Mouse (Mus musculus): Measurements from ENCODE around the gene Zgpat.

Gene Zgpat

DNA sequence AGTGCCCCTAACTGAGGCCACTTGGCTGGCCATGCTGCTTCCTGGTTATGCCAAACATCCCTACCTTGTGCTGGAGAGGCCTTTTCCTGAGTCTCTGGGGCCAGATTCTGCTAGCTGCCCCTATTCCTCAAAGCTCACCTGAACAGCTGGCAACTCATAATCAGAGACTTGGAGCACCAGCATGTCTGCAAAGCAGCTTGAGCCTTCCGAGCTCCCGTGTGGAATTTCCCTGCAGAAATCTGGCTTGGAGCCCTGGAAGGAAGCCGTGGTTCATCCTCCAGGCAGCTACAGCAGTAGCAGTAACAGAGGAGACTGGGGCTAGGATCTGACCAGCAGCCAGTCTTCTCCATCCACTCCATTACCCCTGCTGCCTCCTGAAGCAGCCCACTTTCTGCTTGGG, 21.2 kb downstream of the Zgpat start:
- DNase-seq: peak in 1 of 2 experiments; percentile 23

DNA sequence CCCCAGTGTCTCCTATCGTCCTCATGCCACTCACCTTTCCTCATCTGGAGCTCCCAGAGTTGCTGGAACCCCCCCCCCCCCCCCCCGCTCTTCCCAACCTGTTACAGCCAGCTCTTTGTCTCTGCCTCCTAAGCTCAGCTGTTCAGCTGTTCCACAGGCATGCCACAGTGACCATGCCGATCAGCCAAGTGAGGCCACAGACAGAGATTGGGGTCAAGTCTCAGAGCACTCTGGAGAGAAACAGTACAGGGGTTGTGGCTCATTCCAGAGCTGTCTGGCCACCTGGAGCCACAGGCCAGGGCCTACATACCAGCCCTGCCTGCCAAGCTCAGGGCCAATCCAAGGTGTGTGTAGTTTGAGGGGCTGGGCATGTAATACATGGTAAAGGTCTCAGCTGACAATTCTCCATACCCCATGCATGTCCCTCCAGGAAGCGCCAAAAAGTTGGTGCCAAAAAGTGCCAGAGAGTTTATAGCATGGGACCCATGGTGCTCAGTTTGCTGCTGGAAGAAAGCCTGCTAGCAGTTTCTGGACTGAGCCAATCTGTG, 22.0 kb downstream of the Zgpat start:
- no peak for DNase-seq

GRCm38 (mm10) chr2:181390136-181390870, 25.6 kb downstream of the Zgpat start:
- DNase-seq: no peak

DNA sequence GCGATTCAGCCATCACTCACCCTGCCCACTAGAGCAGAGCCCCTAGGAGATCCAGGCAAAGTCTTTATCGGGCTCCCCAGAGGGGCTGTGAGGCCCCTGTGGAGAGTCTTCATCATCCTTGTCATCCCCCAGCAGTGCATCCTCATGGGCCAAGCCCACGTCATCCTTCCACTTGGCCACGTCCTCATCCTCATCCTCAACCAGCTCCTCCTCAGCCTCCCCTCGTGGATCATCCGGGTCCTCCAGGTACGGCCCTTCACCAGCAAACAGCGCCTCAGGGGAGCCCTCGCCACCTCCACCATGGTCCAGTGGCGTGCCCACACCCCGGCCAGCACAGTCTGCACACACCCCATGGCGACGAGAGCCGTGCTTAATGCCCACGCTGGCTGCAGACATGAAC, 26.3 kb downstream of the Zgpat start:
- DNase-seq: no peak

- DNase-seq: no peak
These were observed 26.8 kb downstream of the Zgpat start for GRCm38 (mm10) chr2:181391541-181391940.

- DNase-seq: peak; percentile 80 to 84
These were observed 28.0 kb downstream of the Zgpat start for GRCm38 (mm10) chr2:181392600-181393213.

GRCm38 (mm10) chr2:181394086-181394485, 29.4 kb downstream of the Zgpat start:
- DNase-seq: no peak

GRCm38 (mm10) chr2:181397207-181397761, 32.6 kb downstream of the Zgpat start:
- DNase-seq: no peak

DNA sequence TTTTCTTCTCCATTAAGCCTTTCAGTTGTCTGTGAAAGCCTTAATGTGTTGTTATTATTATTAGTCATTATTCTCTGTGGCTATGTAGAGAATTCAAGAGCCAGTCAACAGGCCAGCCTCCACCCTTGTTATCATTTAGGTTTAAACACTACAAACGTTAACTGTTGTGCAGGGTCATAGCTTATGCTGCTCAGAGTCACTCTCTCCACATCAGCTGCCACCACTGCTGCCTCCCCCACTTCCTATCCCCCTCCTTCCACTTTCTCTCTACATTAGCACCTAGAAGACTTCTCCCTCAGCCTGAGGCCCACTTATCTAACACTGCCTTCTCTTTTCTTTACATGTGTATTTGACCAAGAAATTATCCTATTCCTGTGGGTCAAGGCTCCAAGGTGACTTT, 36.8 kb downstream of the Zgpat start:
- DNase-seq: no peak

DNA sequence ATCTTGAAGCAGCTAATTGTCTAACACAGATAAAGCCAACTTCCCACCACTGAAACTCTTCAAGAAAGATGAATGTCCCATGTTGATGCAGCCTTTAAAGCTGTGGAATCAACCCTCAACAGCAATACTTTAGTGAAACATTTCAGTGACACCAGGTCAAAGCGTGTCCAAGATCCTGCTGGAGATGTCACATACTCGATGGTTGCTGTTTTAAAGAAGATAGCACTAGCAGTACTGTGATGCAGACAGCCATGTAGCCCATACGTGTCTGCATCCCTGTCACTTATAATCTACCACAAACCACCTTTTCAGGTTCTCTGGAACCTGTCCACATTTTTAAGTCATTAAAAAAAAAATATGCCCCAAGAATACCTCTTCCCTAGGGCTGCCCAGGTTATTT, 39.0 kb downstream of the Zgpat start:
- DNase-seq: no peak

GRCm38 (mm10) chr2:181409643-181410042, 44.9 kb downstream of the Zgpat start:
- DNase-seq: no peak

- peak; percentile 62 to 73 for DNase-seq
These were observed 46.2 kb downstream of the Zgpat start for GRCm38 (mm10) chr2:181410760-181411473.

GRCm38 (mm10) chr2:181413141-181413540, 48.4 kb downstream of the Zgpat start:
- DNase-seq: no peak

- peak; percentile 19 to 51 for DNase-seq
These were observed 51.2 kb downstream of the Zgpat start for GRCm38 (mm10) chr2:181415945-181416344.

DNA sequence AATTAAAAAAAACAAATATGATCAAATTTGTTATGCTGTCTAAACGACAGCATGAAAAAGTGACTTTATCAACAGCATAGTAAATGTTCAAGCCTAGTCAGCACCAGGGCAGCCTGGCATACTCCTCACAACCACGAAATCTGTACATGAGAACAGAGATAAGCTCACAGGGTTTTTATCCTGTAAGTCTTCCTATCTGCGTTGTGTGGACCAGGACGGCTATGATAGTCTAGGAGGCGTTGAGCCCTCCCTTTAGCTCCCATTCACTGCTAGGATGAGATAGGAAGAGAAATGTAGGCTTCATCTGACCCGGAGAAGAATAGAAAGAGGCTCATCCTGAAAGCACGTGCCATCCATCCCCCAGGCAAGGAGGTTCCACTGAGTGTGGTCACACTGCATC, 54.6 kb downstream of the Zgpat start:
- DNase-seq: no peak

DNA sequence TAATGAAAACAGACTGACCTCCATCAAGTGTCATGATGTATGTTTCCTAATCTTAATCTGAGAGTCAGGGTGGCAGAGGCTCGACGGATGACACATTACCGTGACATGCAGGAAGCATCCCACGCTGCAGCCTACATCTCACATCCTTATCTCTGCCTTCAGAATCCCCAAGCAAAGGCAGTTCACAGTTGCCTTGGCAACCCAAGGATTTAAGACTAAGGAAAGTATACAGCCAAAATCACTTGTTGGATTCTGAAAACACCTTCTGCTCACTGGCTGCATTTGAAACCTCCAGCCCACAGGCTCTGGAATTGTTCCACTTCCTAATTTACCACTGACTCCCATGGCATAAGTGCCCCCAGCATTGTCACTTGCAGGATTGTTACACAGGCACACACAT, 55.7 kb downstream of the Zgpat start:
- no peak for DNase-seq

- DNase-seq: no peak
These were observed 56.3 kb downstream of the Zgpat start for GRCm38 (mm10) chr2:181420903-181421638.

DNA sequence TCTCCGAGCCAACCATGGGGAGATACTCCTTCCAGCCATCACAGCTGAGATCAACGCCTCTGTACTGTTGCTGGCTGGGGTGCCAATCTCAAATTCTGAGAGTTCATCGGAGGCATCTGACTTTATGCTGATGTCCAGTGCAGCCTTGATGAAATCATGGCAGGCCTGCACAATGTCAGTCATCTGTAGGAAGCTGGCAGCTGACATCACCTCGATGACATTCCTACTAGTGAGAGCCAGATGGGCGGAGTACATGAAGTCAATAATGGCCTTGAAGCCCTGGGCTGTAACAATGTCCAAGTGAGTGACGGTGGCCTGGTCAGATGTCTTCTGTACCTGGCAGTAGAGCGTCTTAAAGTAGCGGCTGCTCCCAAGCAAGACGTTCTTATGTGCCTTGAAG, 59.1 kb downstream of the Zgpat start:
- no peak for DNase-seq
